Mouse (Mus musculus) G1E (cell line): ENCODE data around the gene Ces1h. TPM values are rescaled to one million over a fixed set of nuclear protein-coding genes. Genes with fewer than 3 reads are reported as not detected.

Source experiments
- ATAC-seq: 2 replicates; pipeline ENCODE4 v1.8.0; 2016; ENCODE audit warnings: mild to moderate bottlenecking; ENCODE audit not compliant: insufficient number of reproducible peaks, poor library complexity, low FRiP score, severe bottlenecking; ENCODE audit errors: extremely low read depth
- DNase-seq: peaks from one replicate; pipeline ENCODE4 v3.0.0; 2012; ENCODE audit warnings: low spot score
- H3K27me3 ChIP-seq: 2 replicates; pipeline ENCODE4 v1.6.1; 2012; ENCODE audit warnings: mild to moderate bottlenecking, low read length, inconsistent platforms; ENCODE audit not compliant: insufficient read depth
- H3K36me3 ChIP-seq: replicated peaks from 2 replicates; pipeline ENCODE3; 2012; ENCODE audit warnings: mild to moderate bottlenecking, inconsistent platforms
- H3K4me1 ChIP-seq: 2 replicates; pipeline ENCODE4 v1.6.1; 2012; ENCODE audit warnings: low read depth, low read length, inconsistent platforms, mixed read lengths; ENCODE audit not compliant: insufficient read depth
- H3K4me3 ChIP-seq: 2 replicates; pipeline ENCODE4 v1.5.1; 2012; ENCODE audit warnings: low read depth, mild to moderate bottlenecking, inconsistent platforms, low read length, moderate library complexity, mixed read lengths
- H3K9me3 ChIP-seq: replicated peaks from 2 replicates; pipeline ENCODE4 v1.6.1; 2012; ENCODE audit warnings: inconsistent platforms
- CTCF ChIP-seq: IDR thresholded peaks from 2 replicates; pipeline ENCODE4 v1.5.1; 2012; ENCODE audit warnings: low read depth, low read length, inconsistent platforms, mixed read lengths
- GATA1 ChIP-seq: IDR thresholded peaks from 2 replicates; pipeline ENCODE4 v1.6.1; 2012; ENCODE audit warnings: borderline replicate concordance, low read length, inconsistent platforms, mixed read lengths
- GATA2 ChIP-seq: IDR thresholded peaks from 2 replicates; pipeline ENCODE4 v1.6.1; 2012; ENCODE audit warnings: low read depth, low read length, inconsistent platforms, borderline replicate concordance
- POLR2AphosphoS5 ChIP-seq: IDR thresholded peaks from 2 replicates; pipeline ENCODE4 v1.6.1; 2012; ENCODE audit warnings: low read depth, low read length, inconsistent platforms; ENCODE audit not compliant: insufficient replicate concordance
- TAL1 ChIP-seq: conservative IDR thresholded peaks from 2 replicates; pipeline ENCODE4 v1.6.1; 2012; ENCODE audit warnings: low read depth, low read length, inconsistent platforms, mixed read lengths
- polyA plus RNA-seq: library from polyadenylated mRNA; stranded (reverse); fragments of >175 nt; gene quantifications from 2 replicates; pipeline ENCODE4 v1.2.3, GENCODE M21; 2012
- total RNA-seq, 2 experiments: library from RNA; stranded (forward) in 1 of 2; stranded (reverse) in 1 of 2; fragments of 200-1000 nt in 1 of 2; fragments of >200 nt in 1 of 2; fragmentation: Nextera tagmentation in 1 of 2; gene quantifications; 2 replicates each; pipeline ENCODE4 v1.2.3; 2014 to 2017

Gene Ces1h
- total and polyA plus RNA-seq, 3 experiments = not detected

GRCm38 (mm10) chr8:93369481-93369880 is 10.0 kb downstream of the Ces1h start:
- Histone ChIP-seq H3K27me3 (no peaks in the 10 kb centered on the region), H3K4me1 (no peaks in the 10 kb centered on the region), H3K9me3 (peaks cover 31% of the 10 kb centered on the region), H3K4me3 (no peak overlapping the region), H3K36me3 (no peaks in the 10 kb centered on the region)
- DNase-seq = no peak
- TF ChIP-seq TAL1 (no peak), CTCF (no peak), GATA2 (no peak), POLR2AphosphoS5 (no peak)
- ATAC-seq = no peak

GRCm38 (mm10) chr8:93360113-93360512 is 19.4 kb downstream of the Ces1h start:
- no peak for DNase-seq
- no peak for ATAC-seq
- Histone ChIP-seq H3K9me3 (peaks cover 15% of the 10 kb centered on the region), H3K4me3 (no peak overlapping the region), H3K4me1 (no peaks in the 10 kb centered on the region), H3K36me3 (no peaks in the 10 kb centered on the region), H3K27me3 (no peaks in the 10 kb centered on the region)
- TF ChIP-seq CTCF (no peak), POLR2AphosphoS5 (no peak), TAL1 (no peak), GATA1 (no peak)

- no peaks in the 10 kb centered on the region for H3K4me1 ChIP-seq
- ATAC-seq = no peak
- DNase-seq = no peak
Observed at GRCm38 (mm10) chr8:93339531-93339930, 40.0 kb downstream of the Ces1h start.

GRCm38 (mm10) chr8:93337207-93337606 is 42.3 kb downstream of the Ces1h start, which contains the start of gene Ces1g:
Ces1g (minus strand) TSS chr8:93337308.
- TF ChIP-seq GATA2 (no peak), CTCF (no peak), POLR2AphosphoS5 (no peak), GATA1 (no peak), TAL1 (no peak)
- H3K27me3 ChIP-seq = no peaks in the 10 kb centered on the region
- no peaks in the 10 kb centered on the region for H3K36me3 ChIP-seq
- no peaks in the 10 kb centered on the region for H3K4me1 ChIP-seq
- DNase-seq = no peak
- peaks cover 21% of the 10 kb centered on the region for H3K9me3 ChIP-seq
- no peak within 1 kb of the TSS for H3K4me3 ChIP-seq
- no peak for ATAC-seq

More at GRCm38 (mm10) chr8:93339531-93339930, 40.0 kb downstream of the Ces1h start:
- no peak overlapping the region for H3K4me3 ChIP-seq
- TF ChIP-seq POLR2AphosphoS5 (no peak), GATA2 (no peak), TAL1 (no peak), CTCF (no peak), GATA1 (no peak)
- peaks cover 12% of the 10 kb centered on the region; the same call in 1 of the 2 replicates for H3K9me3 ChIP-seq
- no peaks in the 10 kb centered on the region for H3K36me3 ChIP-seq
- H3K27me3 ChIP-seq = no peaks in the 10 kb centered on the region

GRCm38 (mm10) chr8:93332703-93333102 is 46.8 kb downstream of the Ces1h start:
- Histone ChIP-seq H3K4me3 (no peak overlapping the region), H3K36me3 (no peaks in the 10 kb centered on the region), H3K27me3 (no peaks in the 10 kb centered on the region), H3K9me3 (peaks cover 33% of the 10 kb centered on the region), H3K4me1 (no peaks in the 10 kb centered on the region)
- ATAC-seq (no peak), DNase-seq (no peak)
- TF ChIP-seq CTCF = no peak
- TF ChIP-seq POLR2AphosphoS5 = no peak
- no peak for TF ChIP-seq TAL1
- no peak for TF ChIP-seq GATA2
- TF ChIP-seq GATA1 = no peak

GRCm38 (mm10) chr8:93331151-93331550 is 48.4 kb downstream of the Ces1h start:
- Histone ChIP-seq H3K36me3 (no peaks in the 10 kb centered on the region), H3K9me3 (peaks cover 32% of the 10 kb centered on the region), H3K4me1 (no peaks in the 10 kb centered on the region), H3K27me3 (no peaks in the 10 kb centered on the region), H3K4me3 (no peak overlapping the region)
- no peak for ATAC-seq
- DNase-seq = no peak
- TF ChIP-seq CTCF = no peak

GRCm38 (mm10) chr8:93325123-93325522 is 54.4 kb downstream of the Ces1h start:
- Histone ChIP-seq H3K4me3 (no peak overlapping the region), H3K27me3 (no peaks in the 10 kb centered on the region), H3K9me3 (peaks cover 29% of the 10 kb centered on the region), H3K36me3 (no peaks in the 10 kb centered on the region), H3K4me1 (no peaks in the 10 kb centered on the region)
- DNase-seq (no peak), ATAC-seq (no peak)
- TF ChIP-seq CTCF = no peak
- TF ChIP-seq GATA1 = no peak
- TF ChIP-seq GATA2 = no peak
- TF ChIP-seq TAL1 = no peak
- TF ChIP-seq POLR2AphosphoS5 = no peak
